In the genomic region with DNA sequence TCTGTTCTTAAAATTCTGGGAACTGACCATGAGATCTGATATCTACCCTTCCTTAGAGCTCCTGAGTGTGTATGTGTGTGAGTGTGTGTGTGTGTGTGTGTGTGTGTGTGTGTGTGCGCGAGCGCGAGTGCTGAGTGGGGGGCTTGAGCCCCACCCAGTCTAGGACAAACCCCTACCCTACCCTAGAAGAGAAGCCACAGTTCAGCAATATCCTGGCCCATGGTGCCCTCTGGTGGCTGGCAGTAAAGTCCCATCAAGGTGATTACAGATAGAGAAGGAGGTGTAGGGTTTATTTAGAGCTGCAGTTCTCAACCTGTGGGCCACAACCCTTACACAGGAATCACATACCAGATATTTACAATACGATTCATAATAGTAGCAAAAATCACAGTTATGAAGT, we compare ENCODE assay signal across 9 mouse cellular contexts. TPM values are rescaled to one million over a fixed set of nuclear protein-coding genes. Genes with fewer than 3 reads are reported as not detected.
DNase-seq lines count a peak whose midpoint lies in the region; ATAC-seq and TF ChIP-seq lines count a peak whose summit lies in the region.
"Had no signal": no experiment of that assay in that cellular context is flagged by ENCODE, and none has a peak within 500 bp of the region (broad histone marks: within the 10 kb centered on the region; RNA-seq: fewer than 3 reads in every experiment).

No protein-coding gene starts in this region.

- no peak overlapping the region for H3K27ac ChIP-seq in forebrain, embryonic 11.5 days (ENCODE audit: low read depth, low read length)
- no peak overlapping the region for H3K27ac ChIP-seq in kidney, postnatal 0 days
- H3K27ac ChIP-seq: heart, embryonic 15.5 days had no signal

- no peaks in the 10 kb centered on the region for H3K4me1 ChIP-seq in forebrain, embryonic 11.5 days (replicated peaks; ENCODE audit: control insufficient read depth, insufficient read depth, low read length)
- no peaks in the 10 kb centered on the region for H3K4me1 ChIP-seq in kidney, postnatal 0 days (replicated peaks; ENCODE audit: insufficient read depth, low read length)
- H3K4me1 ChIP-seq: heart, embryonic 15.5 days had no signal

- no peak overlapping the region for H3K9ac ChIP-seq in forebrain, embryonic 11.5 days (ENCODE audit: low read length)
- H3K9ac ChIP-seq in kidney, postnatal 0 days (ENCODE audit: low read depth, low read length): no peak overlapping the region
- H3K9ac ChIP-seq: heart, embryonic 15.5 days had no signal

- DNase-seq in CD4-positive, CD25-positive, alpha-beta regulatory T cell, adult 2 months (ENCODE audit: low read depth, low spot score): peak; percentile 60
- peak; percentile 29 for DNase-seq in urinary bladder, postnatal 25 days (ENCODE audit: low spot score)
- DNase-seq in urinary bladder, adult 2 months (ENCODE audit: low spot score): no peak
- peak; percentile 75 for DNase-seq in forebrain, embryonic 11.5 days (ENCODE audit: low spot score)
- DNase-seq in kidney, postnatal 0 days (ENCODE audit: low spot score): peak; percentile 71
- peak; percentile 57 for DNase-seq in splenic B cell, adult 2 months (ENCODE audit: low read depth, low spot score)

- no peak for ATAC-seq in CD4-positive, CD25-positive, alpha-beta regulatory T cell, adult 4 months
- peak; percentile 74; the same call in 1 of the 2 replicates for ATAC-seq in forebrain, embryonic 11.5 days (replicated peaks; ENCODE audit: low FRiP score)
- ATAC-seq in kidney, postnatal 0 days (replicated peaks; ENCODE audit: low FRiP score, low read depth): no peak; the same call in 1 of the 2 replicates
- peak; percentile 80 for ATAC-seq in megakaryocyte progenitor cell, adult 5-6 weeks (replicated peaks; ENCODE audit: poor library complexity)

- TF ChIP-seq CTCF in kidney, postnatal 0 days (IDR thresholded peaks at IDR 0.05; ENCODE audit: low read depth): peak; percentile 86

- H3K4me2 ChIP-seq in forebrain, embryonic 11.5 days (ENCODE audit: low read depth, low read length, severe bottlenecking): no peak overlapping the region
- no peak overlapping the region for H3K4me2 ChIP-seq in kidney, postnatal 0 days (ENCODE audit: low read length)
- H3K4me2 ChIP-seq: heart, embryonic 15.5 days had no signal

- no peaks in the 10 kb centered on the region for H3K9me3 ChIP-seq in forebrain, embryonic 11.5 days (ENCODE audit: control insufficient read depth, low read length)
- no peaks in the 10 kb centered on the region for H3K9me3 ChIP-seq in kidney, postnatal 0 days (replicated peaks; ENCODE audit: low read length)
- H3K9me3 ChIP-seq: heart, embryonic 15.5 days had no signal

- 24% methylated on average over 5 of the region's 5 CpGs for WGBS in forebrain, embryonic 11.5 days
- 23% methylated on average over 5 of the region's 5 CpGs for WGBS in kidney, postnatal 0 days

- no peaks in the 10 kb centered on the region for H3K36me3 ChIP-seq in forebrain, embryonic 11.5 days (ENCODE audit: control insufficient read depth, insufficient read depth, low read length)
- no peaks in the 10 kb centered on the region for H3K36me3 ChIP-seq in kidney, postnatal 0 days (ENCODE audit: insufficient read depth, low read length)
- no peaks in the 10 kb centered on the region for H3K36me3 ChIP-seq in splenic B cell, adult 2 months (ENCODE audit: control insufficient read depth, insufficient read depth, low read length, poor library complexity, severe bottlenecking)
- H3K36me3 ChIP-seq: heart, embryonic 15.5 days had no signal

- H3K27me3 ChIP-seq in forebrain, embryonic 11.5 days (ENCODE audit: control insufficient read depth, insufficient read depth, low read length): no peaks in the 10 kb centered on the region
- no peaks in the 10 kb centered on the region for H3K27me3 ChIP-seq in kidney, postnatal 0 days (ENCODE audit: insufficient read depth, low read length)
- no peaks in the 10 kb centered on the region for H3K27me3 ChIP-seq in splenic B cell, adult 2 months (ENCODE audit: control insufficient read depth, insufficient read depth, low read length, poor library complexity, severe bottlenecking)
- H3K27me3 ChIP-seq: heart, embryonic 15.5 days had no signal

- H3K4me3 ChIP-seq in forebrain, embryonic 11.5 days (ENCODE audit: low read depth, low read length): no peak overlapping the region
- no peak overlapping the region for H3K4me3 ChIP-seq in kidney, postnatal 0 days (replicated peaks; ENCODE audit: low read depth, low read length)
- H3K4me3 ChIP-seq: heart, embryonic 15.5 days had no signal

RNA-seq across cellular contexts. Expression of a gene that starts 7.6 kb away (rescaled TPM):
- 10 to 100 TPM; 17.2 to 20.1 TPM for polyA plus RNA-seq in CD4-positive, CD25-positive, alpha-beta regulatory T cell, adult 4 months (2017; shearing (Covaris generic))
- polyA plus RNA-seq in urinary bladder, adult 2 months (2012; rRNA removed): 41.4 and 43.4 TPM in 2 replicates
- polyA plus RNA-seq in forebrain, embryonic 11.5 days (2014; fragmentation: Nextera tagmentation; extraction: Ambion mirVana): 61.2 and 62.0 TPM in 2 replicates
- polyA plus RNA-seq in kidney, postnatal 0 days (2015; fragmentation: Nextera tagmentation; extraction: Ambion mirVana): 41.8 and 46.2 TPM in 2 replicates
- 17.6 and 18.0 TPM in 2 replicates for total RNA-seq in megakaryocyte progenitor cell, adult 5-6 weeks (2015)
- total RNA-seq in megakaryocyte progenitor cell, adult 5-6 weeks (2017): 29.3 and 35.3 TPM in 2 replicates

RNA-seq across cellular contexts. Expression of a gene that starts 11.3 kb away (rescaled TPM):
- polyA plus RNA-seq in CD4-positive, CD25-positive, alpha-beta regulatory T cell, adult 4 months (2017; shearing (Covaris generic)): not detected
- polyA plus RNA-seq in urinary bladder, adult 2 months (2012; rRNA removed): 0.18 and 0.31 TPM in 2 replicates
- polyA plus RNA-seq in forebrain, embryonic 11.5 days (2014; fragmentation: Nextera tagmentation; extraction: Ambion mirVana): 6.6 and 7.3 TPM in 2 replicates
- polyA plus RNA-seq in kidney, postnatal 0 days (2015; fragmentation: Nextera tagmentation; extraction: Ambion mirVana): 0.59 and 0.64 TPM in 2 replicates
- total RNA-seq in megakaryocyte progenitor cell, adult 5-6 weeks (2015): not detected in 2 replicates
- total RNA-seq in megakaryocyte progenitor cell, adult 5-6 weeks (2017): not detected in 2 replicates

Comparison
In these comparisons a context has a peak if more than half of its experiments do, and no peak if none do; other contexts are left out.
1. ATAC-seq: peak in forebrain, embryonic 11.5 days (single experiment) and megakaryocyte progenitor cell, adult 5-6 weeks (single experiment); none in CD4-positive, CD25-positive, alpha-beta regulatory T cell, adult 4 months (single experiment) and kidney, postnatal 0 days (single experiment).